Mouse (Mus musculus) hindbrain, embryonic 14.5 days (tissue): ENCODE measurements around the gene Tmem248. TPM values are rescaled to one million over a fixed set of nuclear protein-coding genes. Genes with fewer than 3 reads are reported as not detected.

Experiments
- ATAC-seq: fragments of 200-750 bp; cut with Nextera tagmentation; 2 replicates; pipeline ENCODE4 v1.8.0; 2017; ENCODE audit warnings: moderate number of reproducible peaks, mild to moderate bottlenecking, moderate TSS enrichment, moderate library complexity; ENCODE audit not compliant: low FRiP score
- DNase-seq: peaks from one replicate; pipeline ENCODE4 v3.0.0-alpha.2; 2015; ENCODE audit warnings: low spot score
- H3K27ac ChIP-seq: fragments of 300-500 bp; sonication (generic); 2 replicates; pipeline ENCODE4 v1.5.1; 2014; ENCODE audit warnings: mild to moderate bottlenecking, moderate library complexity
- H3K27me3 ChIP-seq: fragments of 300-500 bp; sonication (generic); 2 replicates; pipeline ENCODE4 v1.6.1; 2014; ENCODE audit warnings: mild to moderate bottlenecking, low read length, mixed read lengths; ENCODE audit not compliant: control insufficient read depth, insufficient read depth
- H3K36me3 ChIP-seq: fragments of 300-500 bp; sonication (generic); replicated peaks from 2 replicates; pipeline ENCODE4 v1.6.1; 2014; ENCODE audit not compliant: control insufficient read depth, insufficient read depth
- H3K4me1 ChIP-seq: fragments of 300-500 bp; sonication (generic); replicated peaks from 2 replicates; pipeline ENCODE4 v1.6.1; 2014; ENCODE audit warnings: antibody characterized with exemption, low read length, mixed read lengths; ENCODE audit not compliant: control insufficient read depth, insufficient read depth
- H3K4me2 ChIP-seq: fragments of 300-500 bp; sonication (generic); replicated peaks from 2 replicates; pipeline ENCODE4 v1.6.1; 2014; ENCODE audit warnings: mild to moderate bottlenecking, moderate library complexity
- H3K4me3 ChIP-seq: fragments of 300-500 bp; sonication (generic); replicated peaks from 2 replicates; pipeline ENCODE4 v1.5.1; 2014; ENCODE audit warnings: mild to moderate bottlenecking, low read length
- H3K9ac ChIP-seq: fragments of 300-500 bp; sonication (generic); 2 replicates; pipeline ENCODE4 v1.6.1; 2014
- H3K9me3 ChIP-seq: fragments of 300-500 bp; sonication (generic); 2 replicates; pipeline ENCODE4 v1.6.1; 2016; ENCODE audit warnings: low read length; ENCODE audit not compliant: control insufficient read depth
- WGBS: fragments of 180-500 bp; shearing (Covaris S2); extraction: QIAGEN DNeasy Blood & Tissue Kit; methylation state at CpG from one replicate; pipeline ENCODE4 v1.1.7; 2014; 5-methylcytosine and 5-hydroxymethylcytosine counted together
- polyA plus RNA-seq: library from polyadenylated mRNA; unstranded; fragments of >200 nt; fragmentation: Nextera tagmentation; extraction: Ambion mirVana; gene quantifications from 2 replicates; pipeline ENCODE4 v1.2.1, GENCODE M21; 2014

Gene Tmem248
- polyA plus RNA-seq, 1 experiment from 2014 or later: 31.3 TPM

DNA sequence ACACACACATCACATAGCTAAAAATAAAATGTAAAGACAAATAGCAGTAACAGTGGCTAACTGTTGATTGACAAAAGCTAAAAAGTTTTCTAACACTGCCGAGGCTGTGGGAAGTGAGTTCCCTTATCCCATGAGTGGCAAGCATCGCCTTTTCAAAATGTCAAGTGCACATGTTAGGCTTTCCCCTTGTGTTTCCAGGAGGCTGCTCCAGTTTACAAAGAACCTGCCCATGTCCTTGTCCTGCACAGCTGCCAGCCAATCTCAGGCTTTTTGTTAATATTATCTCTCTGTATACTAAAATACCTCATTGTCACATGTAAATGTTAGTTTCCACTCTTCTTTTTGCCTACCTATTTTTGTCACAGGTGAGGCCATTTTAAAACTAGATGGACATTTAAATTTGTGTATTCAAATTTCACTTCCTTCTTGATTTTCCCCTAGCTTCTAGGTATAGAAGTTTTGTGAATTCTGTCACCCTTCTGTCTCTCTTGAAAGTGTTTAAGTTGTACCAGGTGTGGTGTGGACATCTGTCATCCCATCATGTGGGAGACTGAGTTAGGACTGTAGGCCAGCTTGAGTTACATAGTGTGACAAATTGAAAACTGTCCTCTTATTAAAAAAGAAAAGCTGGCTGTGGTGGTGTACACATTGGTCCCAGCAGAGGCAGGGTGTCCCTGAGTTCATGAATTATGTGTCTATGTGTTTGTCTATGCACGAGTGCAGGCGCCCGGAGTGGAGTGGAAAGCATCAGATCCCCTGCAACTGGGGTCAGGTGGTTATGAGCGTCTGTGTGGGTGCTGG lies 34.9 kb upstream of the Tmem248 start:
- Histone ChIP-seq H3K27me3 (no peaks in the 10 kb centered on the region), H3K9me3 (no peaks in the 10 kb centered on the region), H3K4me2 (no peak overlapping the region), H3K4me1 (no peaks in the 10 kb centered on the region), H3K9ac (no peak overlapping the region), H3K4me3 (no peak overlapping the region), H3K27ac (no peak overlapping the region), H3K36me3 (no peaks in the 10 kb centered on the region)
- ATAC-seq (no peak), DNase-seq (no peak)
- 86% methylated on average over 6 of the region's 6 CpGs for WGBS

DNA sequence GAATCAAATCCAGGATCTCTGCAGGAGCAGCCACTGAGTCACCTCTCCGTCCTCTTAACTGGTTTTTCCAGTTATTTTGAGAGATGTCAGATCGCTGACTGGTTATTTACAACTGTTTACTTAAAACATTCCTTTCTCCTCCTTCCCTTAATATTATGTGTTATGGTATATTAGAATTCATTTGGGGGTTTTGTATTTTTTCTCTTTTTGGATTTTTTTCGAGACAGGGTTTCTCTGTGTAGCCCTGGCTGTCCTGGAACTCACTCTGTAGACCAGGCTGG lies 34.4 kb upstream of the Tmem248 start:
- Histone ChIP-seq H3K4me3 (no peak overlapping the region), H3K36me3 (no peaks in the 10 kb centered on the region; the same call in 1 of the 2 replicates), H3K9ac (no peak overlapping the region), H3K27me3 (no peaks in the 10 kb centered on the region), H3K4me2 (no peak overlapping the region), H3K9me3 (no peaks in the 10 kb centered on the region), H3K27ac (no peak overlapping the region), H3K4me1 (no peaks in the 10 kb centered on the region; the same call in 1 of the 2 replicates)
- no peak for ATAC-seq
- no peak for DNase-seq
- WGBS: 95% methylated on average over 3 of the region's 3 CpGs

DNA sequence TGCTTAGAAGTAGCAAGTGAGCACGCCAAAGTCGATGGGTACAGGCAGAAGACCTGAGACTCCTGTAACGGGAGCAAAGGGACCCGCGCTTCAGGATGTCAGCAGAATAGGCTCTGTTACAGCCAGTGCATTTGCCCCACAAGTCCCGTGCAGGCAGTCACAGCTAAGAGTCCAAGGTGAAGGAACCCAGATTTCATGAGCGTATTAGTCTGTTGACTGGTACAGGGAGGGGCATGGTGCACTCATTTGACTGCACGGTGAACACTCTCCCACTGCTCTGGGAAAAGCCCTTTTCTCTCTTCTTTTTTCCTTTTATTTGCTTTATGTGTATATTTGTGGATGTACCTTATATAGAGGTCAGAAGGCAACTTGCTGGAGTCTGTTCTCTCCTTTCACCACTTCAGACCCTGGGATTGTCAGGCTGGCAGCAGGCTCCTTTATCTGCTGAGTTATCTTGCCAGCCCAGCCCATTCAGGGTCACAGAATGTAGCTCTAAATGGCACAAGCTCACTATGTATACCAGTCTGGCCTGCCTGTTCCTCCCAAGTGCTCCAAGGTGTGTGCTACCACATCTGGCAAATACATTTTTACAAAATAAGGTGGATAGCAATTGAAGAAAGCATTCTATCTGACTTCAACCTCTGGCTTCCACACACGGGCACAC lies 32.6 kb upstream of the Tmem248 start:
- no peak overlapping the region for H3K4me3 ChIP-seq
- H3K9ac ChIP-seq: no peak overlapping the region
- ATAC-seq (no peak), DNase-seq (no peak)
- no peaks in the 10 kb centered on the region for H3K27me3 ChIP-seq
- 94% methylated on average over 9 of the region's 9 CpGs for WGBS
- H3K4me2 ChIP-seq: no peak overlapping the region
- H3K4me1 ChIP-seq: no peaks in the 10 kb centered on the region; the same call in 1 of the 2 replicates
- H3K9me3 ChIP-seq: no peaks in the 10 kb centered on the region
- no peak overlapping the region for H3K27ac ChIP-seq
- peaks cover 7% of the 10 kb centered on the region; the same call in 1 of the 2 replicates for H3K36me3 ChIP-seq

DNA sequence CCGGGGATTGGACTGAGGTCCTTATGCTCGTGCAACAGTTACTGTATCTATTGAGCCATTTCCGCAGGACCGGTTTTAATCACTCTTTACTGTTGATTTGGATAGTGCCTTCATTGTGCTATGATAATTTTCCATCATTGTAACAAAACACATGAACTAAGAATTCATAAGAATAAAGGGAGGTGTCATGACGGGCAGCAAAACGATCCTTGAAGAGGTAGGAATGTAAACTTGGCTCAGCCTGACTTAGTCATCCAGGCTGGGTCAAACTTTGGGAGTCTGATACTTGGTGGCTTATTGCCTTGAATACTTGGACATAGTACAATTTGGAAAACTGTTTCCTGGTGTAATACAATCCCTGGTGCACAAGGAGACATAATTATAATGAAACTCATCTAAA lies 31.6 kb upstream of the Tmem248 start:
- H3K9me3 ChIP-seq: no peaks in the 10 kb centered on the region
- WGBS: 92% methylated on average over 6 of the region's 6 CpGs
- H3K4me2 ChIP-seq: no peak overlapping the region
- ATAC-seq (no peak), DNase-seq (no peak)
- peaks cover 16% of the 10 kb centered on the region for H3K36me3 ChIP-seq
- H3K27me3 ChIP-seq: no peaks in the 10 kb centered on the region
- H3K27ac ChIP-seq: no peak overlapping the region
- no peak overlapping the region for H3K4me3 ChIP-seq
- H3K9ac ChIP-seq: no peak overlapping the region
- H3K4me1 ChIP-seq: no peaks in the 10 kb centered on the region; the same call in 1 of the 2 replicates

DNA sequence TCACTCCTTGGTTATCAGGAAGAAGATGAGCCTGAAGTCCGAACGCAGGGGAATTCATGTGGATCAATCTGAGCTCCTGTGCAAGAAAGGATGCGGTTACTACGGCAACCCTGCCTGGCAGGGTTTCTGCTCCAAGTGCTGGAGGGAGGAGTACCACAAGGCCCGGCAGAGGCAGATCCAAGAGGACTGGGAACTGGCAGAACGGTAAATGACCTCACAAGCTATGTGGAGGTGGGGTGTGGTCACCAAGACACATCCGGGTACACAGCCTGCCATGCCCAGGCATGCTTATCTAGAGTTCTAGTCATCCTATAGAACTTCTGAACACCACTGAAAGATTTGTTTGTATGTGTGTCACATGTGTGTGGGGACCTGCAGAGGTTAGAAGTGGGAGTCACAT lies 29.5 kb upstream of the Tmem248 start:
- Histone ChIP-seq H3K9me3 (no peaks in the 10 kb centered on the region), H3K27me3 (no peaks in the 10 kb centered on the region), H3K9ac (no peak overlapping the region), H3K36me3 (peaks cover 35% of the 10 kb centered on the region), H3K4me2 (no peak overlapping the region), H3K4me3 (no peak overlapping the region), H3K27ac (no peak overlapping the region), H3K4me1 (no peaks in the 10 kb centered on the region; the same call in 1 of the 2 replicates)
- DNase-seq (peak; percentile 32), ATAC-seq (no peak)
- WGBS: 35% methylated on average over 7 of the region's 7 CpGs

DNA sequence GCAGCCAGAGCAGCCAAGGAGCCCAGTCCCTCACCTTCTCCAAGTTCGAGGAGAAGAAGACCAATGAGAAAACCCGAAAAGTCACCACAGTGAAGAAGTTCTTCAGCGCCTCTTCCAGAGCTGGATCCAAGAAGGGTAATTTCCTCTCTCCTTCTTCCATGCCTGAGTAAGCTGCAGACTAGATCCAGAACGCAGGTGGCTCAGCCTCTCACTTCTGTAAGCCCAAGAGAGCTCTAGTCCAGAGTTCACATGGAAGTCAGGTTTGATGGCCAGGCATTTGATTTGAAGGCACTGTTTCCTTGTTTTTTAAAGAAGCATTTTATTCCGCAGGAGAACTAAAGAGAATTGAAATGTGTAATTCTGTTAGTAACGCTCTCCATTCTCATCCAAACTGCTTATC lies 26.0 kb upstream of the Tmem248 start:
- 94% methylated on average over 6 of the region's 6 CpGs for WGBS
- no peaks in the 10 kb centered on the region; the same call in 1 of the 2 replicates for H3K4me1 ChIP-seq
- no peak overlapping the region for H3K4me3 ChIP-seq
- peaks cover 56% of the 10 kb centered on the region for H3K36me3 ChIP-seq
- no peaks in the 10 kb centered on the region for H3K27me3 ChIP-seq
- no peak overlapping the region for H3K27ac ChIP-seq
- DNase-seq: no peak
- ATAC-seq: no peak
- no peak overlapping the region for H3K9ac ChIP-seq
- H3K9me3 ChIP-seq: no peaks in the 10 kb centered on the region
- no peak overlapping the region for H3K4me2 ChIP-seq

DNA sequence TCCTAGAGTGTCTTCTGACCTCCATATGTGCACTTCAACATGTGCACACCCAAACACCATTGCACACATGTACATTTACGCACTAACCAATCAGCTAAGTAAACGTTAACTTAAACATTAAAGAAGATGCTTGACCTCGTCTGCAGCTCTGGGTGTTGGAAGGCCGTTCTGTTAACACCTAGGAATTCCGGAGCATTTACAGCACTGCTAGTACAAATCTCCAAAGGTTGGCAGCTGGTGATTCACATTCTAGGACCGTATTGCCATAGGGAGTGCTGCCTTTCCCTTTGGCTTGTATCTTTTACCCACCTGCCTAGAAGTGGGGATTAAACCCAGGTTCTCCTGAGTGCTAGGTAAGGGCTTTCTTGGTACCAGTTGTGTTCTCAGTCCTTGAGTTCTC lies 25.0 kb upstream of the Tmem248 start:
- H3K9me3 ChIP-seq: no peaks in the 10 kb centered on the region
- peaks cover 56% of the 10 kb centered on the region for H3K36me3 ChIP-seq
- no peak for DNase-seq
- H3K9ac ChIP-seq: no peak overlapping the region
- no peak overlapping the region for H3K27ac ChIP-seq
- H3K4me1 ChIP-seq: no peaks in the 10 kb centered on the region; the same call in 1 of the 2 replicates
- H3K4me3 ChIP-seq: no peak overlapping the region
- no peak overlapping the region for H3K4me2 ChIP-seq
- no peaks in the 10 kb centered on the region for H3K27me3 ChIP-seq
- ATAC-seq: no peak
- 93% methylated on average over 6 of the region's 6 CpGs for WGBS

DNA sequence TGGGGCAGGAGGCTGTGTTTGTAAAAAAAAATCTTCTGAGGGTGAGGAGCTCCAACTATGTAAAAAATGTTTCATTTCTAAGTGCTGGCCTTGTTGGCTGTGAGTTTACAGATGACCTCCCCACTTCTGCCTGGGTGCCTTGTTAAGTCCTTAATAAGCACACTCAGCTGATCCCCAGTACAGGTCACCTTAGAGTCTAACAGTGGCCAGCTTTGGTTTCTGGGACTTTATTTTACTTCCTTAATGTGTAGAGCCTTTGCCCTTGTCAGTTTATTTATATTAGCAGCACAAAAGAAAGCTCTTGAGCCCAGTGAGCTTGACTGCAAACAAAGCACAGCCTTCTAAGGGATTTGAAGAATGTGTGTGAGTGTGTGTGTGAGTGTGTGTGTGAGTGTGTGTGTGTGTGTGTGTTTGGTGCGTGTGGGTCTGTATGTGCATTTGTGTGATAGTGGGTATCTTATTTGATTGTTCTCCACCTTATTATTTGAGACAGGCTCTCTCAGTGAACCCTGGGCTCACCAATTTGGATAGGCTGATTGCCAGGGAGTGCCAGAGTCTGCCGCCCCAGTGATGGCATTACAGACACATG lies 24.4 kb upstream of the Tmem248 start:
- WGBS: 86% methylated on average over 2 of the region's 2 CpGs
- ATAC-seq: no peak

DNA sequence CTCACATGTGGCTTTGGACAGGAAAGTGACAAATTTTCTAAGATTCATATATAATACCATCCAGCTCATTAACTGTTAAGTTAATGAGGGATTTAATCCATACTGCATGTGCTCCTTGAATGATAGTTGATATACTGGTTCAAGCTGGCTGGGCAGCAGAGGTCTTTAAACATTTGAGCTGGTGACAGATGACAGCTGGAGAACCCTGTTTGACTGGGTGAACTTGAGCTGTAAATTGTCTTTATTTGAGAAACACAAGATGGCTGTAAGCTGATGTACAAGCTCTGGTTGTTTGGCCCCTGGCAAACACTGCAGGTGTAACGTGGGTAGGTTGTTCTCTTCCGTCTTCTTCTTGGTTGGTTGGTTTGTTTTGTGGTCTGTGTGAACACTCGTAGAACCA lies 23.1 kb upstream of the Tmem248 start:
- H3K36me3 ChIP-seq: peaks cover 66% of the 10 kb centered on the region
- H3K9ac ChIP-seq: no peak overlapping the region
- DNase-seq (no peak), ATAC-seq (no peak)
- H3K9me3 ChIP-seq: no peaks in the 10 kb centered on the region
- H3K27me3 ChIP-seq: no peaks in the 10 kb centered on the region
- no peak overlapping the region for H3K27ac ChIP-seq
- no peak overlapping the region for H3K4me2 ChIP-seq
- no peak overlapping the region for H3K4me3 ChIP-seq
- H3K4me1 ChIP-seq: no peaks in the 10 kb centered on the region
- 95% methylated on average over 3 of the region's 3 CpGs for WGBS

More for the DNA sequence above, 24.4 kb upstream of the Tmem248 start:
- Histone ChIP-seq H3K27me3 (no peaks in the 10 kb centered on the region), H3K4me1 (no peaks in the 10 kb centered on the region; the same call in 1 of the 2 replicates), H3K4me3 (no peak overlapping the region), H3K4me2 (no peak overlapping the region), H3K27ac (no peak overlapping the region), H3K9ac (no peak overlapping the region), H3K9me3 (no peaks in the 10 kb centered on the region), H3K36me3 (peaks cover 56% of the 10 kb centered on the region)
- DNase-seq: no peak
